Mouse (Mus musculus): ENCODE data around the gene Ccn1. TPM values are rescaled to one million over a fixed set of nuclear protein-coding genes. Genes with fewer than 3 reads are reported as not detected.
A peak's percentile ranks its signal among the peaks of the same experiment; 100 is the strongest.

The Ccn1 gene
- total RNA-seq (2021): 10 to 100 TPM; 39.4 to 45.3 TPM

GRCm38 (mm10) chr3:145649852-145650202 lies at the start of gene Ccn1:
Gene Ccn1, minus strand, starts transcription at chr3:145649981.
- peak; percentile 92 to 94 for DNase-seq
- intact Hi-C loops (cut with DNase I): loop anchor here (2.0 to 5.0 kb wide), 6 partner anchors 55 to 273 kb away; partner anchors contain the start of gene Bcl10

GRCm38 (mm10) chr3:145693361-145693760 lies 43.6 kb upstream of the Ccn1 start:
- no peak for DNase-seq
- intact Hi-C loops (cut with DNase I): no loop called here

GRCm38 (mm10) chr3:145692037-145692436 lies 42.3 kb upstream of the Ccn1 start:
- intact Hi-C loops (cut with DNase I): no loop called here
- DNase-seq: no peak

GRCm38 (mm10) chr3:145691415-145691814 lies 41.6 kb upstream of the Ccn1 start:
- intact Hi-C loops (cut with DNase I): no loop called here
- no peak for DNase-seq

GRCm38 (mm10) chr3:145689271-145689670 lies 39.5 kb upstream of the Ccn1 start:
- DNase-seq: no peak
- intact Hi-C loops (cut with DNase I): no loop called here

GRCm38 (mm10) chr3:145687836-145688235 lies 38.1 kb upstream of the Ccn1 start:
- intact Hi-C loops (cut with DNase I): no loop called here

GRCm38 (mm10) chr3:145684604-145685441 lies 35.0 kb upstream of the Ccn1 start:
- intact Hi-C loops (cut with DNase I): no loop called here
- peak in 1 of 2 experiments; percentile 31 for DNase-seq

More at GRCm38 (mm10) chr3:145687836-145688235, 38.1 kb upstream of the Ccn1 start:
- no peak for DNase-seq

GRCm38 (mm10) chr3:145684201-145684600 lies 34.4 kb upstream of the Ccn1 start:
- DNase-seq: no peak
- intact Hi-C loops (cut with DNase I): no loop called here

- intact Hi-C loops (cut with DNase I): no loop called here
- DNase-seq: peak; percentile 67 to 82
These were observed 31.7 kb upstream of the Ccn1 start for GRCm38 (mm10) chr3:145681348-145681935.

GRCm38 (mm10) chr3:145680686-145681085 lies 30.9 kb upstream of the Ccn1 start:
- intact Hi-C loops (cut with DNase I): no loop called here
- DNase-seq: no peak

GRCm38 (mm10) chr3:145676212-145676611 lies 26.4 kb upstream of the Ccn1 start:
- intact Hi-C loops (cut with DNase I): no loop called here
- DNase-seq: peak in 1 of 2 experiments; percentile 35

- intact Hi-C loops (cut with DNase I): loop anchor here (2.0 kb wide), 1 partner anchor 30 kb away; no protein-coding TSS in a partner anchor
- peak; percentile 34 to 35 for DNase-seq
These were observed 25.0 kb upstream of the Ccn1 start for GRCm38 (mm10) chr3:145674815-145675214.

GRCm38 (mm10) chr3:145666383-145666782 lies 16.6 kb upstream of the Ccn1 start:
- no peak for DNase-seq
- intact Hi-C loops (cut with DNase I): no loop called here

- peak; percentile 71 to 73 for DNase-seq
- intact Hi-C loops (cut with DNase I): no loop called here
These were observed 7.4 kb upstream of the Ccn1 start for GRCm38 (mm10) chr3:145656993-145657713.

GRCm38 (mm10) chr3:145654944-145655343 lies 5.2 kb upstream of the Ccn1 start:
- no peak for DNase-seq
- intact Hi-C loops (cut with DNase I): loop anchor here (5.0 kb wide), 1 partner anchor 183 kb away; no protein-coding TSS in a partner anchor

- intact Hi-C loops (cut with DNase I): loop anchor here (5.0 kb wide), 1 partner anchor 182 kb away; no protein-coding TSS in a partner anchor
- no peak for DNase-seq
These were observed 4.2 kb upstream of the Ccn1 start for GRCm38 (mm10) chr3:145654028-145654427.

GRCm38 (mm10) chr3:145653191-145653940 lies 3.6 kb upstream of the Ccn1 start:
- peak; percentile 85 to 89 for DNase-seq
- intact Hi-C loops (cut with DNase I): loop anchor here (5.0 kb wide), 1 partner anchor 181 kb away; no protein-coding TSS in a partner anchor

- intact Hi-C loops (cut with DNase I): loop anchor here (5.0 kb wide), 1 partner anchor 180 kb away; no protein-coding TSS in a partner anchor
- DNase-seq: peak; percentile 56 to 69
These were observed 2.7 kb upstream of the Ccn1 start for GRCm38 (mm10) chr3:145652322-145653131.

- DNase-seq: no peak
- intact Hi-C loops (cut with DNase I): loop anchor here (5.0 kb wide), 1 partner anchor 180 kb away; no protein-coding TSS in a partner anchor
These were observed 2.2 kb upstream of the Ccn1 start for GRCm38 (mm10) chr3:145651978-145652321.
